Mouse (Mus musculus): ENCODE measurements around the gene Atp5g2. TPM values are rescaled to one million over a fixed set of nuclear protein-coding genes. Genes with fewer than 3 reads are reported as not detected.

Gene Atp5g2
- polyA plus RNA-seq, 1 experiment, result 253 TPM

GRCm38 (mm10) chr15:102651107-102651506 lies 21.0 kb downstream of the Atp5g2 start:
- no peak overlapping the region for H3K4me3 ChIP-seq (ENCODE audit: extremely low read depth, insufficient read depth, insufficient read length)
- TF ChIP-seq POLR2A (IDR thresholded peaks at IDR 0.05; ENCODE audit: low read depth, low read length), result no peak
- no peak for TF ChIP-seq CTCF (IDR thresholded peaks at IDR 0.05; ENCODE audit: extremely low read depth, insufficient read depth, insufficient read length, insufficient replicate concordance)
- no peaks in the 10 kb centered on the region for H3K27me3 ChIP-seq (ENCODE audit: control insufficient read depth, insufficient read depth, low read length)
- no peaks in the 10 kb centered on the region for H3K36me3 ChIP-seq (ENCODE audit: control insufficient read depth, insufficient read depth, low read length)
- 82% methylated on average over 3 of the region's 3 CpGs for WGBS
- no peak for DNase-seq (ENCODE audit: low read depth in 1 of 2, low spot score in 2 of 2)
- H3K4me1 ChIP-seq (ENCODE audit: control insufficient read depth, insufficient read depth, insufficient read length), result no peaks in the 10 kb centered on the region
- no peak overlapping the region for H3K27ac ChIP-seq (ENCODE audit: insufficient read depth, low read length)

GRCm38 (mm10) chr15:102635817-102636216 lies 36.3 kb downstream of the Atp5g2 start:
- WGBS, result 94% methylated on average over 3 of the region's 3 CpGs

GRCm38 (mm10) chr15:102634684-102635083 lies 37.5 kb downstream of the Atp5g2 start:
- Histone ChIP-seq H3K4me3 (ENCODE audit: extremely low read depth, insufficient read depth, insufficient read length) (no peak overlapping the region), H3K27me3 (ENCODE audit: control insufficient read depth, insufficient read depth, low read length) (peaks cover 3% of the 10 kb centered on the region; the same call in 1 of the 2 replicates), H3K4me1 (ENCODE audit: control insufficient read depth, insufficient read depth, insufficient read length) (no peaks in the 10 kb centered on the region), H3K36me3 (ENCODE audit: control insufficient read depth, insufficient read depth, low read length) (no peaks in the 10 kb centered on the region), H3K27ac (ENCODE audit: insufficient read depth, low read length) (no peak overlapping the region)
- WGBS, result 94% methylated on average over 8 of the region's 8 CpGs
- TF ChIP-seq CTCF (IDR thresholded peaks at IDR 0.05; ENCODE audit: extremely low read depth, insufficient read depth, insufficient read length, insufficient replicate concordance), result no peak
- TF ChIP-seq POLR2A (IDR thresholded peaks at IDR 0.05; ENCODE audit: low read depth, low read length), result no peak
- no peak for DNase-seq (ENCODE audit: low read depth in 1 of 2, low spot score in 2 of 2)

More at GRCm38 (mm10) chr15:102635817-102636216, 36.3 kb downstream of the Atp5g2 start:
- Histone ChIP-seq H3K36me3 (ENCODE audit: control insufficient read depth, insufficient read depth, low read length) (no peaks in the 10 kb centered on the region), H3K4me1 (ENCODE audit: control insufficient read depth, insufficient read depth, insufficient read length) (no peaks in the 10 kb centered on the region), H3K27ac (ENCODE audit: insufficient read depth, low read length) (no peak overlapping the region), H3K4me3 (ENCODE audit: extremely low read depth, insufficient read depth, insufficient read length) (no peak overlapping the region), H3K27me3 (ENCODE audit: control insufficient read depth, insufficient read depth, low read length) (peaks cover 3% of the 10 kb centered on the region; the same call in 1 of the 2 replicates)
- TF ChIP-seq POLR2A (IDR thresholded peaks at IDR 0.05; ENCODE audit: low read depth, low read length) (no peak), CTCF (IDR thresholded peaks at IDR 0.05; ENCODE audit: extremely low read depth, insufficient read depth, insufficient read length, insufficient replicate concordance) (no peak)
- no peak for DNase-seq (ENCODE audit: low read depth in 1 of 2, low spot score in 2 of 2)

GRCm38 (mm10) chr15:102625687-102626055 lies 46.5 kb downstream of the Atp5g2 start:
- DNase-seq (ENCODE audit: low read depth in 1 of 2, low spot score in 2 of 2), result peak in 1 of 2 experiments; percentile 54
- peak overlapping the region; percentile 82 for H3K4me3 ChIP-seq (ENCODE audit: extremely low read depth, insufficient read depth, insufficient read length)
- under 1% methylated on average over 18 of the region's 18 CpGs for WGBS
- H3K27me3 ChIP-seq (ENCODE audit: control insufficient read depth, insufficient read depth, low read length), result no peaks in the 10 kb centered on the region
- no peak for TF ChIP-seq CTCF (IDR thresholded peaks at IDR 0.05; ENCODE audit: extremely low read depth, insufficient read depth, insufficient read length, insufficient replicate concordance)
- TF ChIP-seq POLR2A (IDR thresholded peaks at IDR 0.05; ENCODE audit: low read depth, low read length), result no peak
- H3K4me1 ChIP-seq (ENCODE audit: control insufficient read depth, insufficient read depth, insufficient read length), result peaks cover 9% of the 10 kb centered on the region; the same call in 1 of the 2 replicates
- no peaks in the 10 kb centered on the region for H3K36me3 ChIP-seq (ENCODE audit: control insufficient read depth, insufficient read depth, low read length)
- H3K27ac ChIP-seq (ENCODE audit: insufficient read depth, low read length), result peak overlapping the region; percentile 87

GRCm38 (mm10) chr15:102624970-102625686 lies 47.0 kb downstream of the Atp5g2 start, which contains the start of the genes Gm28047 and Atf7:
Gm28047 (minus strand) TSS chr15:102625067.
Atf7 (minus strand) TSS chr15:102625464.
- Histone ChIP-seq H3K36me3 (ENCODE audit: control insufficient read depth, insufficient read depth, low read length) (no peaks in the 10 kb centered on the region), H3K4me1 (ENCODE audit: control insufficient read depth, insufficient read depth, insufficient read length) (peaks cover 9% of the 10 kb centered on the region; the same call in 1 of the 2 replicates), H3K27ac (ENCODE audit: insufficient read depth, low read length) (peak within 1 kb of the TSS; percentile 98), H3K4me3 (ENCODE audit: extremely low read depth, insufficient read depth, insufficient read length) (peak within 1 kb of the TSS; percentile 82), H3K27me3 (ENCODE audit: control insufficient read depth, insufficient read depth, low read length) (no peaks in the 10 kb centered on the region)
- under 1% methylated on average over 51 of the region's 51 CpGs for WGBS
- peak; percentile 54 for TF ChIP-seq POLR2A (IDR thresholded peaks at IDR 0.05; ENCODE audit: low read depth, low read length)
- no peak for TF ChIP-seq CTCF (IDR thresholded peaks at IDR 0.05; ENCODE audit: extremely low read depth, insufficient read depth, insufficient read length, insufficient replicate concordance)
- peak; percentile 99 to 100 for DNase-seq (ENCODE audit: low read depth in 1 of 2, low spot score in 2 of 2)

- TF ChIP-seq POLR2A (IDR thresholded peaks at IDR 0.05; ENCODE audit: low read depth, low read length) (no peak), CTCF (IDR thresholded peaks at IDR 0.05; ENCODE audit: extremely low read depth, insufficient read depth, insufficient read length, insufficient replicate concordance) (no peak)
- Histone ChIP-seq H3K4me3 (ENCODE audit: extremely low read depth, insufficient read depth, insufficient read length) (peak overlapping the region; percentile 82), H3K36me3 (ENCODE audit: control insufficient read depth, insufficient read depth, low read length) (no peaks in the 10 kb centered on the region; the same call in 1 of the 2 replicates), H3K27ac (ENCODE audit: insufficient read depth, low read length) (peak overlapping the region; percentile 61), H3K27me3 (ENCODE audit: control insufficient read depth, insufficient read depth, low read length) (no peaks in the 10 kb centered on the region), H3K4me1 (ENCODE audit: control insufficient read depth, insufficient read depth, insufficient read length) (peaks cover 9% of the 10 kb centered on the region; the same call in 1 of the 2 replicates)
- 3% methylated on average over 17 of the region's 17 CpGs for WGBS
- no peak for DNase-seq (ENCODE audit: low read depth in 1 of 2, low spot score in 2 of 2)
Measured at GRCm38 (mm10) chr15:102624291-102624969, 47.7 kb downstream of the Atp5g2 start.
